Mouse (Mus musculus) kidney, embryonic 15.5 days (tissue): ENCODE data around the gene Mcur1. TPM values are rescaled to one million over a fixed set of nuclear protein-coding genes. Genes with fewer than 3 reads are reported as not detected.

Experiments
- ATAC-seq: fragments of 200-750 bp; cut with Nextera tagmentation; replicated peaks from 2 replicates; pipeline ENCODE4 v1.8.0; 2017; ENCODE audit warnings: moderate TSS enrichment; ENCODE audit not compliant: low FRiP score
- H3K27ac ChIP-seq: fragments of 300-500 bp; sonication (generic); 2 replicates; pipeline ENCODE4 v1.5.1; 2015; ENCODE audit warnings: mild to moderate bottlenecking, inconsistent platforms
- H3K27me3 ChIP-seq: fragments of 300-500 bp; sonication (generic); 2 replicates; pipeline ENCODE4 v1.6.1; 2015; ENCODE audit warnings: inconsistent platforms
- H3K36me3 ChIP-seq: fragments of 300-500 bp; sonication (generic); 2 replicates; pipeline ENCODE4 v1.6.1; 2015; ENCODE audit warnings: inconsistent platforms
- H3K4me1 ChIP-seq: fragments of 300-500 bp; sonication (generic); 2 replicates; pipeline ENCODE4 v1.6.1; 2015; ENCODE audit warnings: inconsistent platforms
- H3K4me2 ChIP-seq: fragments of 300-500 bp; sonication (generic); 2 replicates; pipeline ENCODE4 v1.6.1; 2015; ENCODE audit warnings: moderate library complexity, mild to moderate bottlenecking, inconsistent platforms
- H3K4me3 ChIP-seq: fragments of 300-500 bp; sonication (generic); replicated peaks from 2 replicates; pipeline ENCODE4 v1.5.1; 2015; ENCODE audit warnings: mild to moderate bottlenecking, inconsistent platforms
- H3K9ac ChIP-seq: fragments of 300-500 bp; sonication (generic); 2 replicates; pipeline ENCODE4 v1.6.1; 2015; ENCODE audit warnings: mild to moderate bottlenecking, inconsistent platforms
- H3K9me3 ChIP-seq: fragments of 300-500 bp; sonication (generic); replicated peaks from 2 replicates; pipeline ENCODE4 v1.6.1; 2016; ENCODE audit warnings: inconsistent platforms
- WGBS: fragments of 180-500 bp; shearing (Covaris S2); methylation state at CpG from one replicate; pipeline ENCODE4 v1.1.7; 2015; ENCODE audit warnings: mixed read lengths; 5-methylcytosine and 5-hydroxymethylcytosine counted together
- polyA plus RNA-seq: library from polyadenylated mRNA; unstranded; fragments of >200 nt; fragmentation: Nextera tagmentation; extraction: Ambion mirVana; gene quantifications from 2 replicates; pipeline ENCODE4 v1.2.1, GENCODE M21; 2015

Gene Mcur1
- polyA plus RNA-seq, 1 experiment from 2014 or later = 20.2 TPM

DNA sequence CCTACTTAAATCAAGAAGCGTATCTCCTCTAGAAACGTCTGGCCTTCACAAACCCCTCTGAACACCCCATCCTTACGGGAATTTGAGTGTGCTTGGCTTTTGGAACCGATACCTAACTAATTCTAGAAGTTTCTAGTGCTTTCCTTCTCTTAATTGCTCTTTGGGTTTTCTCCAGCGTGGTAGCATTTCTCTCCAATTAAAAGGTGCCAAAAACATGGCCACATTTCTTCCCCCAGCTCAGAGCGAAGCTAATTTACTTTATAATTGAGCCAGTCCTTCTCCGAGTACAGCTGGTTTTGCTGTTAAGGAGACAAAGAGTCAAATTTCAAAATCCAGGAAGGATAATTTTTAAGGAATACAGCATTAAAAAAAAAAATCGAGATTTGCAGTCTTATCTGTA is 23.5 kb upstream of the Mcur1 start:
- H3K9me3 ChIP-seq = no peaks in the 10 kb centered on the region
- H3K27me3 ChIP-seq = no peaks in the 10 kb centered on the region
- no peak overlapping the region for H3K4me3 ChIP-seq
- peaks cover 7% of the 10 kb centered on the region for H3K4me1 ChIP-seq
- no peak overlapping the region for H3K27ac ChIP-seq
- no peak overlapping the region for H3K9ac ChIP-seq
- H3K4me2 ChIP-seq = no peak overlapping the region
- H3K36me3 ChIP-seq = no peaks in the 10 kb centered on the region
- no peak for ATAC-seq
- 57% methylated on average over 8 of the region's 8 CpGs for WGBS

DNA sequence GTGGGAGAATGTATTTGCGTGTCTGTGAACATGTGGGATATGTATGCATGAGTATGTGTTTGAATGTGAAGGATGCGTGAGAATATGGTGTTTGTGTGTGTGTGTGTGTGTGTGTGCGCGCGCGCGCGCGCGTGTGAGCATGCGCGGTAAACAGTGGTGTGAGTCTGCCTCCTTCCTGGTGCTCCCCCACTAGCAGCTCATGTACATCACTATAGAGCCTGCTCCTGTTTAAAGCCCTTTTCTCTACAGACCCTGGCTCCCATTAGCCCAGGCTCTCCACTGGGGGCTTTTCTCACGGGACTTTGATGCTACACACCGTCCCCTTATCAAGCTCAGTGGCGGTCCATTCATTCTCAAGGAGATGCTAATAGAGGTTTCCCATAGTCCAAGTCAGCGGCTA is 23.0 kb upstream of the Mcur1 start:
- no peak for ATAC-seq
- no peaks in the 10 kb centered on the region for H3K27me3 ChIP-seq
- no peaks in the 10 kb centered on the region for H3K9me3 ChIP-seq
- H3K36me3 ChIP-seq = no peaks in the 10 kb centered on the region
- H3K27ac ChIP-seq = no peak overlapping the region
- WGBS = 50% methylated on average over 16 of the region's 16 CpGs
- peak overlapping the region; percentile 11; the same call in 1 of the 2 replicates for H3K4me3 ChIP-seq
- peaks cover 7% of the 10 kb centered on the region for H3K4me1 ChIP-seq
- H3K4me2 ChIP-seq = peak overlapping the region; percentile 45
- H3K9ac ChIP-seq = no peak overlapping the region

DNA sequence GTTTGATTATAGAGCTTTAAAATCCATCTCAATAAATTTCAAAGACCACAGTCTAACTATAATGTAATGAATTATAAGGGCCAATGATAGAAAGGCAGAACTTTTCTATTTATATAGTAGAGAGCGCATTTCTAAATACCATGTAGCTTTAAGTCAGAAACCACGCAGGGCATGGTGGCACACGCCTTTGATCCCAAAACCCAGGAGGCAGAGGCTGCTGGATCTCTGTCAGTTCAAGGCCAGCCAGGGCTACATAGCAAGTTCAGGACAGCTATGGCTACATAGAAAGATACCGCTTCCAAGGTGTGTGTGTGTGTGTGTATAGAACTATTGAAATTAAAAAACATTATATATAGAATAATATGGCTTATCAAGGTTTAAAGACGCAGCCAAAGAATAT is 20.7 kb upstream of the Mcur1 start:
- no peaks in the 10 kb centered on the region for H3K27me3 ChIP-seq
- WGBS = 92% methylated on average over 5 of the region's 5 CpGs
- H3K4me1 ChIP-seq = peaks cover 7% of the 10 kb centered on the region
- H3K9me3 ChIP-seq = no peaks in the 10 kb centered on the region
- ATAC-seq = no peak
- no peak overlapping the region for H3K4me2 ChIP-seq
- no peak overlapping the region for H3K4me3 ChIP-seq
- no peak overlapping the region for H3K9ac ChIP-seq
- H3K36me3 ChIP-seq = no peaks in the 10 kb centered on the region
- H3K27ac ChIP-seq = no peak overlapping the region

DNA sequence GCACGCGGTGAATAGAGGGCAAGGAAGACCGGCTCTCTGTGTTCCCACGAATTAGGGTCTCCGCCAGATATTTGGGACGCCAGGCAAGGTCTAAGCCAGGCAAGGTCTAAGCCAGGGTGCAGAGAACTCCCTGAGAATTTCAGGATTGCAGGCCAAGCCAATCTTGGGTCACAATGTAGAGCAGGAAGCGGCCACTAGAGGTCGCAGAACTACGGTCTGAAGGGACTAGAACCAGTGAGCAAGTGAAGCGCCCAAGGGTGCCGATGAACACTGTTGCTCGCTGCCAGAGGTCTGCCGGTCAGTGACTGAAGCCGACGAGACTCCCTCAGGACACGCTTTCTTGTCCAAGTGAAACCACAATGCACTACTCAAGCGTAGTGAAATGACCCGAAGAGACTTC is 19.7 kb upstream of the Mcur1 start:
- 24% methylated on average over 18 of the region's 18 CpGs for WGBS
- Histone ChIP-seq H3K27ac (no peak overlapping the region), H3K4me3 (no peak overlapping the region), H3K4me2 (peak overlapping the region; percentile 32; the same call in 1 of the 2 replicates), H3K27me3 (no peaks in the 10 kb centered on the region), H3K9me3 (no peaks in the 10 kb centered on the region), H3K36me3 (no peaks in the 10 kb centered on the region), H3K9ac (no peak overlapping the region), H3K4me1 (peaks cover 7% of the 10 kb centered on the region)
- no peak for ATAC-seq

DNA sequence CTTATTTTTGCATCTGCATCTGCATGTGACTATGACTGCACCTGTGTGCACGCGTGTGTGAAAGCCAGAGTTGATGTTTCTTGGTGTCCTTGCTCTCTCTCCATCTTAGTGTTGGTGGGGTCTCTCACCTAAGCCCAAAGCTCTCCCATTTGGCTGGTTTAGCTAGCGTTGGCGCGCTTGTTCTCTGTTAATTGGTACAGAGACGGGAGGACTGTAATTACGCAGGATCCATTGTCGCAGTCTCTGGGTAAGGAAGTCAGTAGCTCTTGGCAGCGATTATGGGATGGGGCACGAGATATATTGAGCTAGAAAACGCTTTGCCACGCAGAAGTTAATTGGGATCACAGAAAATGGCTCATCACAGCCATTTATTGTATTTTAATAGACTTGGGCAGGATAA is 17.8 kb upstream of the Mcur1 start:
- Histone ChIP-seq H3K36me3 (no peaks in the 10 kb centered on the region), H3K4me3 (no peak overlapping the region), H3K9me3 (no peaks in the 10 kb centered on the region), H3K4me2 (no peak overlapping the region), H3K27ac (no peak overlapping the region), H3K9ac (no peak overlapping the region), H3K4me1 (peaks cover 4% of the 10 kb centered on the region), H3K27me3 (no peaks in the 10 kb centered on the region)
- WGBS = 90% methylated on average over 12 of the region's 12 CpGs
- ATAC-seq = no peak

DNA sequence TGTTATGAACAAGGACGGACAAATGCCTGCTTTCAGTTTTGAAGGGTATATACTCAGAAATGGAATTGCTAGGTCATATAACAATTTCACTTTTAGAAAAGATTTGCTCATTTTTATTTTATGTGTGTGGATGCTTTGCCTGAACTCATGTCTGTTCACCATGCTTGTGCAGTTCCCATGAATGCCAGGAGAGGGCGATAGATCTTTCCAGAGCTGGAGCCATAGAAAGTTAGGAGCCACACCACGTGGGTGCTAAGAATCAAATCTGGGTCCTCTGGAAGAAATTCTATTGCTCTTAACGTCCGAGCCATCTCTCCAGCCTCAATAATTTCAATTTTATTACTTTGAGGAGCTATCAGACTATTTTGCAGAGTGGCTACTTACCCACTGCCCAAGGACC is 17.3 kb upstream of the Mcur1 start:
- Histone ChIP-seq H3K4me1 (peaks cover 4% of the 10 kb centered on the region), H3K9me3 (no peaks in the 10 kb centered on the region), H3K9ac (no peak overlapping the region), H3K27me3 (no peaks in the 10 kb centered on the region), H3K4me2 (no peak overlapping the region), H3K27ac (no peak overlapping the region), H3K36me3 (no peaks in the 10 kb centered on the region), H3K4me3 (no peak overlapping the region)
- ATAC-seq = no peak
- WGBS = 74% methylated on average over 5 of the region's 5 CpGs

DNA sequence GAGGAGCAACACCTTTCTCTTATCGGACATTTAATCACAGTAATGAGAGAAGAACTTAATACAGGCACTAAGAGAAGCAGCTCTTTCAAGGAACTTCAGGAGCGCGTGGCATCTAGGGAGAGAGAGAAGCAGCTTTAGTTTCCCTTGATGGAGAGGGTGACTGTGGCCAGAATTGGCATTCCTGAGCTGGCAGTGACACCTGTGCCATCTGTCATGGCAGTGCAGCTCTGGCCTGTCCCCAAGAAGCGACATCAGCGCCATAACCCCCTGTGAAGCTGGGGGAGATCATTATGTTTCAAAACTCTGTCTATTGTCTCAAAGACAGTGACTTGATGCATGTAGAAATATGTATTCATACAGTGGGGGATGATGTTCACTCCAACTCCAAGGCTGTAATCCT is 15.4 kb upstream of the Mcur1 start:
- no peaks in the 10 kb centered on the region for H3K36me3 ChIP-seq
- H3K9ac ChIP-seq = no peak overlapping the region
- ATAC-seq = no peak
- no peaks in the 10 kb centered on the region for H3K9me3 ChIP-seq
- no peak overlapping the region for H3K4me3 ChIP-seq
- H3K27ac ChIP-seq = no peak overlapping the region
- no peak overlapping the region for H3K4me2 ChIP-seq
- 95% methylated on average over 5 of the region's 5 CpGs for WGBS
- H3K4me1 ChIP-seq = peaks cover 4% of the 10 kb centered on the region
- H3K27me3 ChIP-seq = no peaks in the 10 kb centered on the region

DNA sequence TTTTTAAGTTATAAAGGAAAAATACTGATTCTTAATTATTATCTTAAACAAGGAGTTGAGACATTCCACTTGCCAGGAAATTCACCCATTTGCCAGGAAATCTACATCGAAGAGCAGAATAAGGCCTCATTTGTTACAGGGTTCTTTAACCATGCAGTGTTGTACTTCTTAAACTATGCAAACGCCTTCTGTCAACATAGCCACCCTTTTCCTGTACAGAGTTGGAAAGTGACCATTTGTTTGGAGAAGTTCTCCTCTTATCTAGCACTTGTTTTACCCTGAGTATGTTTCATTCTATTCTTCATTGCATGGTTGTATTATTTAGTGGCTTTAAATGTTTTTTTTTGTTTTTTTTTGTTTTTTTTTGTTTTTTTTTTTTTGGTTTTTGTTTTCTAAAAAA is 14.0 kb upstream of the Mcur1 start:
- Histone ChIP-seq H3K36me3 (no peaks in the 10 kb centered on the region), H3K9ac (no peak overlapping the region), H3K27ac (no peak overlapping the region), H3K4me3 (no peak overlapping the region), H3K4me1 (no peaks in the 10 kb centered on the region), H3K9me3 (no peaks in the 10 kb centered on the region), H3K4me2 (no peak overlapping the region), H3K27me3 (no peaks in the 10 kb centered on the region)
- ATAC-seq = no peak
- WGBS = 74% methylated on average over 2 of the region's 2 CpGs

DNA sequence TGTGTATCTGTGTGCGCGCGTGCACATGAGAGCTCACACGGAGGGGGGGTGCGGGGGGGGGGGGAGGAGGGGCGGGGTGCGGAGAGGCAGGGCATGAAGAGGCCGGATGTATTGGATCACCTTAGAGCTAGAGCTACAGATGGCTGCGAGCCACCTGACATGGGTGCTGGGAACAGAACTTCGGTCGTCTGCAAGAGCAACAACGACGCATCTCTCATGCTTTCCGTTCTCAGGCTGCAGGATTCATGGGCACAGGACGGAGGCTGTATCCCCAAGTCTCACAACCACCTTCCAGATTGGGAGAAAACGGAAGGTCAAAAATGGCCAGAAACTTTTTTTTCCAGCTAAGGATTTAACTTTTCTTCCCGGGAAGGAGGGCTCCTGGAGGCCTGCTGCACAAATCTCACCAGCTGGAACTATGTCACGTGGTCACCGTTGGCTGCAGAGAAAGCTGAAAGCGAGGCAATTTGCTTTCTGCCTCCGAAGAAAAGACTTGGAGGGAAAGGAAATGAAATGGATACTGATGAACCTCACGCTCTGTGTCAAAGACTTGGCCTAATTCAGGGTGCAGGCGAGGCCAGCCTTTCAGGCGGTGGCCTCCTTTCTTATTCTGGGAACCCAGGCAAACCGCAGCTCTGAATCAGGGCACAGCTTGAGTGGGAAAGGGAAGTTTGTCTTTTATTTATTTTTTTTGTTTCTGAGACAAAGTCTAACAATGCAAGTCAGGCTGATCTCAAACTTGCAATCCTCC is 7.3 kb upstream of the Mcur1 start:
- Histone ChIP-seq H3K9ac (no peak overlapping the region), H3K36me3 (no peaks in the 10 kb centered on the region), H3K27ac (no peak overlapping the region), H3K4me1 (no peaks in the 10 kb centered on the region), H3K4me2 (no peak overlapping the region), H3K9me3 (no peaks in the 10 kb centered on the region), H3K27me3 (no peaks in the 10 kb centered on the region), H3K4me3 (no peak overlapping the region)
- no peak for ATAC-seq
- WGBS = 65% methylated on average over 25 of the region's 25 CpGs

DNA sequence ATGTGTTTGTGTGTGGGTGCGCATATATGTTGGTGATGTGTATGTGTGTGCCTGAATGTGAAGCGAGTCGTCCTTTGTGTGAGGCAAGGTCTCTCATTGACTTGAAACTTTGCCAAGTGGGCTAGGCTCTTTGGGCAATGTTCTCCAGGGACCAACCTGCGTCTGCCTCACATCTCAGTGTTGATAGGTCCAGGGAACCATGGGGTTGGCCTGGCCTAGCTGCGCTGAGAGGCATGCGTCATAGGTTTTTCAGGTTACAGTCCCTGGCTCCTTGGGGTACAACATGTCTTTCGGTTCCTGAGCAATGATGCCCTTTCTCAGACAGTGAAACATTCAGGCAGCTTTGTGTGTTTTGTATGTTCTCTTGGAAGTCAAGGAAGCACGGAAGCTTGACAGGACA is 6.2 kb upstream of the Mcur1 start:
- 91% methylated on average over 8 of the region's 8 CpGs for WGBS
- peaks cover 2% of the 10 kb centered on the region for H3K4me1 ChIP-seq
- ATAC-seq = no peak
- no peak overlapping the region for H3K9ac ChIP-seq
- H3K4me3 ChIP-seq = no peak overlapping the region
- H3K36me3 ChIP-seq = no peaks in the 10 kb centered on the region
- no peaks in the 10 kb centered on the region for H3K27me3 ChIP-seq
- H3K9me3 ChIP-seq = no peaks in the 10 kb centered on the region
- H3K4me2 ChIP-seq = no peak overlapping the region
- no peak overlapping the region for H3K27ac ChIP-seq

DNA sequence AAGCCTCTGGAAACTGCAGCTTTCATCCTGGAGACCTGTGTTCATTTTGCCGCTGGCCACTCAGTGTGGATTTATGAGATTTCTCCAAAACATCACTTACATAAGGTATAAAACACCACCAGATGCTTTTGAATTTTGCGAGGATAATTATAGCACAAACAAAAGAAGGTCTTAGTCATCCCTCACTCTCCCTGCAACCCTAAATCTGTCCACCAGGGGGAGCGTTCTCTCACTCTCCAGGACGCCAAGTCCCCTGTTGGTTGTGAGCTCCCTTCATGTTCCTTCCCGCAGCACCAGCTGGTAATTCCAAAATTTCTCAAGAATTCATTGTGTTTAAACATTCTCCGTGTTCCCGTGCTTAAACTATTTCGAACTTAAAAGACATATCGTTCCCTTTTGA is 5.4 kb upstream of the Mcur1 start:
- H3K36me3 ChIP-seq = no peaks in the 10 kb centered on the region
- peaks cover 8% of the 10 kb centered on the region for H3K4me1 ChIP-seq
- H3K27ac ChIP-seq = no peak overlapping the region
- no peaks in the 10 kb centered on the region for H3K27me3 ChIP-seq
- no peak for ATAC-seq
- H3K4me2 ChIP-seq = no peak overlapping the region
- no peak overlapping the region for H3K9ac ChIP-seq
- WGBS = 13% methylated on average over 9 of the region's 9 CpGs
- no peak overlapping the region for H3K4me3 ChIP-seq
- H3K9me3 ChIP-seq = no peaks in the 10 kb centered on the region

DNA sequence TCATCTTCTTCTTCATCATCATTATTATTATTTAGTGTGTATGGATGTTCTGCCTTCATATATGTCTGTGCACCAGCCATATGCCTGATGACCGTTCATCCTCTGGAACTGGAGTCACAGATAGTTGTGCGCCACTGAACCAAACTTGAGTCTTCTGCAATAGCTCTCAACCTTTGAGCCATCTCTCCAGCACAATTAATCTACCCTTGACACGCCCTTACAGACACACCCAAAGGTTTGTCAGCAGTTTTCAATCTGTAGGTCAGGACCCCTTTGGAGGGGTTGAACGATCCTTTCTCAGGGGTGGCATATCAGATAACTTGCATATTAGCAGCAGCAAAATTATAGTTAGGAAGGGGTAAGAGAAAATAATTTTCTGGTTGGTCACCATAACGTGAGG is 4.7 kb upstream of the Mcur1 start:
- no peak overlapping the region for H3K27ac ChIP-seq
- H3K4me1 ChIP-seq = peaks cover 8% of the 10 kb centered on the region
- 83% methylated on average over 5 of the region's 5 CpGs for WGBS
- ATAC-seq = no peak
- H3K9me3 ChIP-seq = no peaks in the 10 kb centered on the region
- no peak overlapping the region for H3K4me3 ChIP-seq
- no peak overlapping the region for H3K9ac ChIP-seq
- no peak overlapping the region for H3K4me2 ChIP-seq
- H3K27me3 ChIP-seq = no peaks in the 10 kb centered on the region
- H3K36me3 ChIP-seq = no peaks in the 10 kb centered on the region

DNA sequence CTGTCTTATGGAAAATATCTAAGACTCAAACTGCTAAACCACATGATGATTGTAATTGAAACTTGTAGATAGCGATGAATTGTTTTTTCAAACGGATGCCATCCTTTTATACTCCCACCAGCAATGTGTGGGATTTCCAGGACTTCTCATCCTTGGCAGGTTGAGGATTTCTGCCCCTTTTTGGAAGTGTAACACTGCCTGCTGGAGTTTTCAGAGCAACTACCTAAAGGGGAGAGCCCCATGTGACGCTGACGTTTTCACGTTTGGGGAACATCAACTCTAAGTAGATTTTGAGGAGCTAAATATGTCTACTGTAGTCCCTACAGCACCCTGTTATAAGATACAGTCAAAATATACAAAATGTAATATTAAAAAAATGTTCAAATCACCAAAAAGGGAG is 2.7 kb upstream of the Mcur1 start:
- no peak overlapping the region for H3K4me2 ChIP-seq
- H3K9ac ChIP-seq = no peak overlapping the region
- WGBS = 86% methylated on average over 5 of the region's 5 CpGs
- H3K27me3 ChIP-seq = no peaks in the 10 kb centered on the region
- H3K27ac ChIP-seq = no peak overlapping the region
- no peaks in the 10 kb centered on the region for H3K36me3 ChIP-seq
- ATAC-seq = no peak
- H3K4me3 ChIP-seq = no peak overlapping the region
- peaks cover 22% of the 10 kb centered on the region for H3K4me1 ChIP-seq
- no peaks in the 10 kb centered on the region for H3K9me3 ChIP-seq
